Mouse (Mus musculus) skeletal muscle tissue, adult 2 months (tissue): ENCODE results near the gene Dnajb1.

ENCODE experiments used
- DNase-seq: peaks from one replicate; pipeline ENCODE4 v3.0.0-alpha.2; 2012; ENCODE audit warnings: low read depth, low spot score

Dnajb1 gene

GRCm38 (mm10) chr8:83654725-83655124, 46.7 kb downstream of the Dnajb1 start:
- no peak for DNase-seq

GRCm38 (mm10) chr8:83656043-83656442, 48.0 kb downstream of the Dnajb1 start:
- no peak for DNase-seq

GRCm38 (mm10) chr8:83656484-83657246, 48.7 kb downstream of the Dnajb1 start:
- DNase-seq = no peak

- no peak for DNase-seq
These were observed 52.6 kb downstream of the Dnajb1 start for GRCm38 (mm10) chr8:83660545-83660944.

- no peak for DNase-seq
These were observed 53.1 kb downstream of the Dnajb1 start for GRCm38 (mm10) chr8:83660995-83661680.
